Mouse (Mus musculus) lung, embryonic 16.5 days (tissue): Measurements from ENCODE around the gene Gm13271. TPM values are rescaled to one million over a fixed set of nuclear protein-coding genes. Genes with fewer than 3 reads are reported as not detected.
"Not testable (repeated sequence)": the region's sequence is repeated elsewhere in the genome, so short reads cannot be mapped to it uniquely, and the experiment has no call there.

Experiments used
- ATAC-seq: fragments of 200-750 bp; cut with Nextera tagmentation; 2 replicates; pipeline ENCODE4 v1.8.0; 2017; ENCODE audit warnings: low read depth, mild to moderate bottlenecking, moderate library complexity
- H3K27ac ChIP-seq: fragments of 300-500 bp; sonication (generic); 2 replicates; pipeline ENCODE4 v1.5.1; 2014; ENCODE audit warnings: mild to moderate bottlenecking, control low read depth, low read length
- H3K27me3 ChIP-seq: fragments of 300-500 bp; sonication (generic); 2 replicates; pipeline ENCODE4 v1.6.1; 2014; ENCODE audit warnings: low read depth, low read length, mixed read lengths; ENCODE audit not compliant: control insufficient read depth, insufficient read depth
- H3K36me3 ChIP-seq: fragments of 300-500 bp; sonication (generic); 2 replicates; pipeline ENCODE4 v1.6.1; 2014; ENCODE audit warnings: low read length; ENCODE audit not compliant: control insufficient read depth, insufficient read depth
- H3K4me1 ChIP-seq: fragments of 300-500 bp; sonication (generic); replicated peaks from 2 replicates; pipeline ENCODE4 v1.6.1; 2014; ENCODE audit warnings: low read length, mixed read lengths; ENCODE audit not compliant: control insufficient read depth, insufficient read depth
- H3K4me2 ChIP-seq: fragments of 300-500 bp; sonication (generic); 2 replicates; pipeline ENCODE4 v1.6.1; 2014; ENCODE audit warnings: low read depth, low read length, control low read depth
- H3K4me3 ChIP-seq: fragments of 300-500 bp; sonication (generic); 2 replicates; pipeline ENCODE4 v1.5.1; 2014; ENCODE audit warnings: mild to moderate bottlenecking, low read length, control low read depth
- H3K9ac ChIP-seq: fragments of 300-500 bp; sonication (generic); 2 replicates; pipeline ENCODE4 v1.6.1; 2014; ENCODE audit warnings: low read length, control low read depth
- H3K9me3 ChIP-seq: fragments of 300-500 bp; sonication (generic); 2 replicates; pipeline ENCODE4 v1.6.1; 2016; ENCODE audit warnings: low read length; ENCODE audit not compliant: control insufficient read depth
- WGBS: fragments of 180-500 bp; shearing (Covaris S2); extraction: QIAGEN DNeasy Blood & Tissue Kit; methylation state at CpG from one replicate; pipeline ENCODE4 v1.1.7; 2014; 5-methylcytosine and 5-hydroxymethylcytosine counted together
- polyA plus RNA-seq: library from polyadenylated mRNA; unstranded; fragments of >200 nt; fragmentation: Nextera tagmentation; extraction: Ambion mirVana; gene quantifications from 2 replicates; pipeline ENCODE4 v1.2.1, GENCODE M21; 2015

Gm13271 gene
- polyA plus RNA-seq, 1 experiment from 2014 or later, result not detected

DNA sequence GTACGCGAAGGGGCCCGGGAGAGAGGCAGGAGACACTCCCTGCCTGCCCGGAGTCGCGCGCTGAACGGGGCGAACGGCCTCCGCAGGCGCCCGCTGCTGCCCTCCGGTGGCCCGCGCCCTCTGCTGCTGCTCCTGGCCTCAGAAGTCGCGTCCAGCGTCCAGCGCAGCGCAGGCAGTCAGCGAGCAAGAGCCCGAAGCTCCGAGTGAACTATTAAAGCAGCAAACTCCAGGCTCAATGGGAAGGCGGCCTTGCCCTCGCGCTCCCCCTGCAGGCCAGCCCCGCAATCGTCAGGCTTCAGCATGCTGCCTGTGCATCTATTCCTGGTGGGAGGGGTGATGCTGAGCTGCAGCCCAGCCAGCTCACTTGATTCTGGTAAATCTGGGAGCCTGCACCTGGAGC lies 24.9 kb downstream of the Gm13271 start, which contains the start of gene Gm13272:
Gm13272 (plus strand) TSS at position 301 of the 400 bp plus-strand sequence.
- not testable (repeated sequence) for H3K27me3 ChIP-seq, H3K9ac ChIP-seq, H3K27ac ChIP-seq, H3K9me3 ChIP-seq, H3K4me3 ChIP-seq, ATAC-seq, H3K36me3 ChIP-seq, H3K4me1 ChIP-seq, H3K4me2 ChIP-seq
- WGBS, result no CpG with 5 or more reads among the region's 29 CpGs

DNA sequence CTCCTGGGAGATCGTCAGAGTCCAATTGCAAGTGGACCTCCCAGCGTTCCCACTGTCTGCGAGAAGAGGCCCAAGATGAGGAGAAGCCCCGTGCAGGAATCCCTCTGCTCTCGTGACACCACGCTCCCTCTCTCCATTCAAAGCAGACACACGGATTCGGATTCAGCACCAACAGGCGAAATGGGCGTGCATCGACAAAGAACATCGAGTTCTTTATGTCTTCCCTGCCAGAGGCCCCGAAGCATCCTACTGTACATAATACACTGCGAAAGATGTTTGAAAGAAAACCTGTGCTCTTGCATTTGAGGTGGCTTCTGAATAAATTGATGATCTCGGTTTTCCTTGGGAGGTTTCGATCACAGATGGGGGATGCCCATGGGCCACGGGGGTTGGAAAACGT lies 25.7 kb downstream of the Gm13271 start:
- not testable (repeated sequence) for ATAC-seq, H3K36me3 ChIP-seq, H3K4me1 ChIP-seq, H3K9me3 ChIP-seq, H3K27me3 ChIP-seq, H3K27ac ChIP-seq, H3K4me2 ChIP-seq, H3K4me3 ChIP-seq, H3K9ac ChIP-seq
- 42% methylated on average over 12 of the region's 18 CpGs for WGBS

DNA sequence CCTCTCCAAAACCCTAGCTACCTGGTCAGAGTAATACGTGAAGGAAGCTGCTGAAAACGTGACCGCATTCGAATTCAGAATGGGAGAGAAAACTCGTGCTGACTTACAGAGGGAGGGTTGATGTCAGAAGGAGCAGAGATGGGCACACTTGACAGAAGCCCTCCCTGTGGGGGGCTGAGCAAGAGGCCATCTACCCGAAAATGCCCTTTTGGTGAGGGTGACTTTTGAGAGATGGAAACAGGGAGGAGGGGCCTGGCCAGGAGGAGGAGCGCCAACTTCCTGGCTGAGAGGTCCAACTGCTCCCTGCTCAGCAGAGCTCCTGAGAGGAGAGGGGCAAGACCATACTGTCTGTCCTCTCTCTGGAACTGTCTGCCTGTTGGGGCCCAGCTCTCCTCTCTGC lies 27.2 kb downstream of the Gm13271 start, which contains the start of gene Ifnz:
Ifnz (plus strand) TSS at position 301 of the 400 bp plus-strand sequence.
- Histone ChIP-seq H3K27ac (peak within 1 kb of the TSS; percentile 57; the same call in 1 of the 2 replicates), H3K4me3 (peak within 1 kb of the TSS; percentile 37), H3K4me2 (0 out of 2 replicates have a peak within 1 kb of the TSS, but pooled peaks have one; percentile 22)
- H3K9me3 ChIP-seq, ATAC-seq, H3K27me3 ChIP-seq, H3K4me1 ChIP-seq, H3K36me3 ChIP-seq, H3K9ac ChIP-seq: not testable (repeated sequence)
- WGBS, result 11% methylated on average over 3 of the region's 7 CpGs

GRCm38 (mm10) chr4:88782335-88782734 lies 27.7 kb downstream of the Gm13271 start:
- H3K4me3 ChIP-seq, result peak overlapping the region; percentile 37
- H3K4me2 ChIP-seq, result 0 out of 2 replicates have a peak overlapping the region, but pooled peaks have one; percentile 22
- not testable (repeated sequence) for H3K9ac ChIP-seq, H3K9me3 ChIP-seq, H3K36me3 ChIP-seq, H3K4me1 ChIP-seq, H3K27me3 ChIP-seq, ATAC-seq
- H3K27ac ChIP-seq, result peak overlapping the region; percentile 57; the same call in 1 of the 2 replicates
- WGBS, result 0% methylated on average over 3 of the region's 31 CpGs

DNA sequence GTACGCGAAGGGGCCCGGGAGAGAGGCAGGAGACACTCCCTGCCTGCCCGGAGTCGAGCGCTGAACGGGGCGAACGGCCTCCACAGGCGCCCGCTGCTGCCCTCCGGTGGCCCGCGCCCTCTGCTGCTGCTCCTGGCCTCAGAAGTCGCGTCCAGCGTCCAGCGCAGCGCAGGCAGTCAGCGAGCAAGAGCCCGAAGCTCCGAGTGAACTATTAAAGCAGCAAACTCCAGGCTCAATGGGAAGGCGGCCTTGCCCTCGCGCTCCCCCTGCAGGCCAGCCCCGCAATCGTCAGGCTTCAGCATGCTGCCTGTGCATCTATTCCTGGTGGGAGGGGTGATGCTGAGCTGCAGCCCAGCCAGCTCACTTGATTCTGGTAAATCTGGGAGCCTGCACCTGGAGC lies 30.7 kb downstream of the Gm13271 start, which contains the start of gene Gm13276:
Gm13276 (plus strand) TSS at position 301 of the 400 bp plus-strand sequence.
- H3K4me2 ChIP-seq, H3K27ac ChIP-seq, H3K36me3 ChIP-seq, H3K9me3 ChIP-seq, H3K4me1 ChIP-seq, H3K4me3 ChIP-seq, H3K9ac ChIP-seq, ATAC-seq, H3K27me3 ChIP-seq: not testable (repeated sequence)
- WGBS, result no CpG with 5 or more reads among the region's 27 CpGs

DNA sequence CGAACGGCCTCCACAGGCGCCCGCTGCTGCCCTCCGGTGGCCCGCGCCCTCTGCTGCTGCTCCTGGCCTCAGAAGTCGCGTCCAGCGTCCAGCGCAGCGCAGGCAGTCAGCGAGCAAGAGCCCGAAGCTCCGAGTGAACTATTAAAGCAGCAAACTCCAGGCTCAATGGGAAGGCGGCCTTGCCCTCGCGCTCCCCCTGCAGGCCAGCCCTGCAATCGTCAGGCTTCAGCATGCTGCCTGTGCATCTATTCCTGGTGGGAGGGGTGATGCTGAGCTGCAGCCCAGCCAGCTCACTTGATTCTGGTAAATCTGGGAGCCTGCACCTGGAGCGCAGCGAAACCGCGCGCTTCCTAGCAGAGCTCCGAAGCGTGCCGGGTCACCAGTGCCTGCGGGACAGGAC lies 33.7 kb downstream of the Gm13271 start, which contains the start of gene Gm13277:
Gm13277 (plus strand) TSS at position 231 of the 400 bp plus-strand sequence.
- 0% methylated on average over 2 of the region's 28 CpGs for WGBS
- ATAC-seq, result not testable (repeated sequence)

GRCm38 (mm10) chr4:88791250-88791649 lies 36.6 kb downstream of the Gm13271 start, which contains the start of gene Gm13278:
Gm13278 (plus strand) TSS chr4:88791550.
- ATAC-seq, result not testable (repeated sequence)

More for the DNA sequence above, 33.7 kb downstream of the Gm13271 start, which contains the start of gene Gm13277:
- H3K4me1 ChIP-seq, H3K9me3 ChIP-seq, H3K4me2 ChIP-seq, H3K4me3 ChIP-seq, H3K9ac ChIP-seq, H3K27ac ChIP-seq, H3K27me3 ChIP-seq, H3K36me3 ChIP-seq: not testable (repeated sequence)

GRCm38 (mm10) chr4:88793936-88794675 lies 39.4 kb downstream of the Gm13271 start, which contains the start of gene Gm13275:
Gm13275 (plus strand) TSS chr4:88794487.
- WGBS, result 0% methylated on average over 8 of the region's 52 CpGs
- not testable (repeated sequence) for H3K36me3 ChIP-seq, H3K4me3 ChIP-seq, ATAC-seq, H3K9me3 ChIP-seq, H3K4me2 ChIP-seq, H3K4me1 ChIP-seq, H3K27me3 ChIP-seq, H3K27ac ChIP-seq, H3K9ac ChIP-seq

More at GRCm38 (mm10) chr4:88791250-88791649, 36.6 kb downstream of the Gm13271 start, which contains the start of gene Gm13278:
- not testable (repeated sequence) for H3K9me3 ChIP-seq, H3K4me2 ChIP-seq, H3K4me3 ChIP-seq, H3K27ac ChIP-seq, H3K4me1 ChIP-seq, H3K36me3 ChIP-seq, H3K27me3 ChIP-seq, H3K9ac ChIP-seq
- WGBS, result no CpG with 5 or more reads among the region's 28 CpGs

- not testable (repeated sequence) for H3K27ac ChIP-seq, ATAC-seq, H3K36me3 ChIP-seq, H3K4me3 ChIP-seq, H3K4me2 ChIP-seq, H3K9me3 ChIP-seq, H3K27me3 ChIP-seq, H3K4me1 ChIP-seq, H3K9ac ChIP-seq
- no CpG with 5 or more reads among the region's 28 CpGs for WGBS
These were observed 42.4 kb downstream of the Gm13271 start, which contains the start of gene Gm13279 for GRCm38 (mm10) chr4:88797097-88797496. Gm13279 (plus strand) TSS chr4:88797397.
